Mouse (Mus musculus) hindbrain, embryonic 13.5 days (tissue): ENCODE results near the gene Zfp626. TPM values are rescaled to one million over a fixed set of nuclear protein-coding genes. Genes with fewer than 3 reads are reported as not detected.
A peak's percentile ranks its signal among the peaks of the same experiment; 100 is the strongest.
"Not testable (repeated sequence)": the region's sequence is repeated elsewhere in the genome, so short reads cannot be mapped to it uniquely, and the experiment has no call there.

Experiments used
- ATAC-seq: fragments of 200-750 bp; cut with Nextera tagmentation; 2 replicates; pipeline ENCODE4 v1.8.0; 2017; ENCODE audit warnings: moderate TSS enrichment; ENCODE audit not compliant: low FRiP score
- H3K27ac ChIP-seq: fragments of 300-500 bp; sonication (generic); 2 replicates; pipeline ENCODE4 v1.5.1; 2015; ENCODE audit warnings: inconsistent platforms, mild to moderate bottlenecking, moderate library complexity
- H3K27me3 ChIP-seq: fragments of 300-500 bp; sonication (generic); 2 replicates; pipeline ENCODE4 v1.6.1; 2015; ENCODE audit warnings: mild to moderate bottlenecking, inconsistent platforms
- H3K36me3 ChIP-seq: fragments of 300-500 bp; sonication (generic); 2 replicates; pipeline ENCODE4 v1.6.1; 2015; ENCODE audit warnings: mild to moderate bottlenecking, inconsistent platforms
- H3K4me1 ChIP-seq: fragments of 300-500 bp; sonication (generic); replicated peaks from 2 replicates; pipeline ENCODE4 v1.6.1; 2015; ENCODE audit warnings: inconsistent platforms
- H3K4me2 ChIP-seq: fragments of 300-500 bp; sonication (generic); 2 replicates; pipeline ENCODE4 v1.6.1; 2015; ENCODE audit warnings: inconsistent platforms, mild to moderate bottlenecking, moderate library complexity
- H3K4me3 ChIP-seq: fragments of 300-500 bp; sonication (generic); 2 replicates; pipeline ENCODE4 v1.5.1; 2015; ENCODE audit warnings: mild to moderate bottlenecking, inconsistent platforms
- H3K9ac ChIP-seq: fragments of 300-500 bp; sonication (generic); 2 replicates; pipeline ENCODE4 v1.6.1; 2015; ENCODE audit warnings: mild to moderate bottlenecking, inconsistent platforms
- H3K9me3 ChIP-seq: fragments of 300-500 bp; sonication (generic); 2 replicates; pipeline ENCODE4 v1.6.1; 2016; ENCODE audit warnings: inconsistent platforms
- WGBS: fragments of 180-500 bp; shearing (Covaris S2); methylation state at CpG from one replicate; pipeline ENCODE4 v1.1.7; 2015; 5-methylcytosine and 5-hydroxymethylcytosine counted together
- polyA plus RNA-seq: library from polyadenylated mRNA; unstranded; fragments of >200 nt; fragmentation: Nextera tagmentation; extraction: Ambion mirVana; gene quantifications from 2 replicates; pipeline ENCODE4 v1.2.1, GENCODE M21; 2015

The Zfp626 gene
- polyA plus RNA-seq, 1 experiment from 2014 or later, result 2.3 TPM

DNA sequence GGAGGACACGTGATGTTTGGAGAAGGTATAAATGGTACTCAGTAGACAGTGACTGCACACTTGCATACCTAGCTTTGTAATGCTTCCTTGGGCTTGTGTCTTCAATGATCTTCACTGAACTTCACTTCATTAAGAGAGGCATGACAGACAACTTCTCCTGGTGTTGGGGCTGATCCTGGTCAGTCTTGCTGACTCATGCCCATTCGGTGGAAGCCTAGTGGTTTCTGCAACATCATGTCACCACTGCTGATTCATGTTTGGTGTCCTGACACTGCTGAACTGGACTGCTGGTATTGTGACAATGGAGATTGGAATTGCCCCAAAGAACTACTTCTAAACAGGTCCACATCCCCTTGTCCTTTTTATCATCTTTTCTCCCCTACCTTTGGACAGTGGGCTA is 27.1 kb downstream of the Zfp626 start:
- H3K27me3 ChIP-seq, result peaks cover 8% of the 10 kb centered on the region
- H3K9me3 ChIP-seq, result no peaks in the 10 kb centered on the region
- no peak for ATAC-seq
- no peak overlapping the region for H3K9ac ChIP-seq
- WGBS, result 91% methylated on average over 2 of the region's 2 CpGs
- H3K4me3 ChIP-seq, result no peak overlapping the region
- peaks cover 5% of the 10 kb centered on the region for H3K4me1 ChIP-seq
- H3K27ac ChIP-seq, result no peak overlapping the region
- H3K36me3 ChIP-seq, result no peaks in the 10 kb centered on the region
- H3K4me2 ChIP-seq, result no peak overlapping the region

DNA sequence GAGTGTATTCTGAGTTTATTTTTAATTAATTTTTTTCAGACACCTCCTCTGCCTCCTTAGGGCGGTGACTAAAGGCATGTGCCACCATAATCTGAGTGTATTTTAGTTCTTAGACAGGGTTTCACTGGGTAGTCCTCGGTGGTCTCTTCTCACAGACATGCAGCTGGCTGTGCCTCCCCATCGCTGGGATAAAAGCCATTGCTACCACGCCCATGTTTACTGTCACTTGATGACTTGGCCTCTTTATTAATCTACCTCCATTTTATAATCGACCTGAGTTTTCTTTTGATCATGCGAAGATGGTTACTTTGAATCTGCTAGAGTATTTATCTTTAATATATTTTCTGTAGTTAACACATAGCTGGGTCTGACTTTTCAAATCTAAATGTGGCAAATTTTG is 30.9 kb downstream of the Zfp626 start:
- H3K4me1 ChIP-seq, result peaks cover 19% of the 10 kb centered on the region
- H3K9me3 ChIP-seq, result no peaks in the 10 kb centered on the region
- H3K27me3 ChIP-seq, result no peaks in the 10 kb centered on the region
- peak overlapping the region; percentile 75 for H3K9ac ChIP-seq
- peak overlapping the region; percentile 50 for H3K4me3 ChIP-seq
- peak overlapping the region; percentile 70 for H3K4me2 ChIP-seq
- H3K27ac ChIP-seq, result peak overlapping the region; percentile 90
- 27% methylated on average over 6 of the region's 6 CpGs for WGBS
- H3K36me3 ChIP-seq, result no peaks in the 10 kb centered on the region
- ATAC-seq, result peak; percentile 46; the same call in 1 of the 2 replicates

DNA sequence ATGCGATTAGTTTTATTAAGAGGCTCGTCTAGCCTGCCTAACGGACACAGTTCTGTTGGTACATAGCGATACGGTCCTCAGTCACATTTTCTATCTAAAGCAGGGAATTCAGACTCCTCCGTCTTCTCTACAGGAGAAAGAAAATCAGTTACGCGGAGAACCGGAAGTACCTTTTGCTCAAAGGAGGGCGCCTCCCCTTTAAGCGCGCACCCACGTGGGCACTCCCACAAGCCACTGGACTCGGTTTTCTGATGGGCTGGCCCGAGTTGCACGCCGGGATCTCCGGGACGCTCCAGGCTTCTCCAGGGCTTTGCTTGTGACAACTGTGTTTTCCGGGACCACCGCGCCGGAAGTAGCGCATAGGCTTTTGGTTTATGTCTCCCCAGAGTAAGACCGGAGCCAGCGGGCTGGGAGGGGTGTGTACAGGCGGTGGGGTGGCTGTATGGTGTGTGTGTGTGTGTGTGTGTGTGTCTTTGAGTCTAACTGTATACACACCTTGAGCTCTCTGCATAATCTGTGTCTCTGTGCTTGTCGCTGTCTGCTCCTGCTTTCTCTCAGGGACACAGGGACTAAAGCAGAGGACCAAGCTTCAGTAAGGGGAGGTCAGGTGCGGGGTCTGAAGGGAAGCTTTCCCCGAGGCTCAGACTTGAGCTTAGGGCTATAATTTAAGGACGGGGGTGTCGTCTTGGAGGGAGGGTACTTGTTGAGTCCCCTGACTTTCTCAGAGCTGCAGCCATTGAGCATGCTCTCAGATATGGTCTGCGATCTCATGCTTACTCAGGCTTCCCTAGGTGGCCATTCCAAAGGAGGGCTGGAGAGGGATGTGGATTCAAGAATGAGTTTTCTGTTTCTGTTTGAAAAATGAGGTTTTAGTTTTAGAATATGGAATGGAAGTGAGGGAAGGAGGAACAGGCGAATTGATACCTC is 31.6 kb downstream of the Zfp626 start, which contains the start of gene Zfp59:
Zfp59 (plus strand) TSS at position 285 of the 927 bp plus-strand sequence.
- Histone ChIP-seq H3K9ac (peak within 1 kb of the TSS; percentile 75), H3K27me3 (no peaks in the 10 kb centered on the region), H3K36me3 (no peaks in the 10 kb centered on the region), H3K4me2 (peak within 1 kb of the TSS; percentile 70), H3K4me1 (peaks cover 19% of the 10 kb centered on the region), H3K27ac (peak within 1 kb of the TSS; percentile 90), H3K4me3 (peak within 1 kb of the TSS; percentile 50), H3K9me3 (no peaks in the 10 kb centered on the region)
- 3% methylated on average over 34 of the region's 34 CpGs for WGBS
- peak; percentile 98 for ATAC-seq

DNA sequence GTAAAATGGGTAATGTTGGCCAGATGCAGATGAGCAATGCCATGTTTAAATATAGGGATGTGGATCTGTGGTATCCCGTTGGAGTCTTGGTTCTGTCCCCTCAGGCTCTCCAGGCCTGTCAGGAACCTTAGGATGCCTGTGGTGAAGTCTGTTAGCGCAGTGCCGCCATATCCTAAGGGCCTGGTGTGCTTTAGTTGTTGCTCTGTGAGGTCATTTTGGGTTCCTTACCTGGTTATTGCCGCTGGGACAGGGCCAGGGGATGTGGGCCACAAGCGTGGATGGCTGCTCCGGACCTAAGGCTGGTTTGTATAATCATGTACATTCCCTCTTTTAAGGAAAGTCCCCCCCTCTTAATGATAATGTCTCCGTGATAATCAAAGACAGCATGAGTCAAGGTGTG is 32.6 kb downstream of the Zfp626 start:
- no peaks in the 10 kb centered on the region for H3K9me3 ChIP-seq

DNA sequence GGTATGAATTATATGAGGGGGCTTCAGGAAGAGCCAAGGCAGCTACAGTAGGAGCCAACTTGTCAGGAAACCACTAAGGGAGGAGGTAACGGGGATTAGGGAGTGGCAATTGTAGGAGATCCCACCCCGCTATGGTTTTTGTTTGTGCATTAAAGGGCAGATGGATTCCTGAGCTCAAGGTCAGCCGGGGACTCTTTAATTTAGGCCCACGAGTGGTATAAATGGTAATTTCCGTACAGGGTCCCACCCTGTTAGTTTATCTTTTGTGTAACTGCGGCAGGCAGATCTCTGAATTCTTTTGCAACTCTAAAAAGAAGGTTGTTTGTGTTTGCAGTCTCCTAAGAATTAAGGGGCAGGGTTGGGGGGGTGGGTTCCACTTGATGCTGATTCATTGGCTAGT is 33.1 kb downstream of the Zfp626 start:
- H3K9ac ChIP-seq, result no peak overlapping the region
- no peaks in the 10 kb centered on the region for H3K27me3 ChIP-seq
- peaks cover 9% of the 10 kb centered on the region for H3K36me3 ChIP-seq
- H3K4me3 ChIP-seq, result no peak overlapping the region
- ATAC-seq, result no peak
- no peak overlapping the region for H3K27ac ChIP-seq
- H3K9me3 ChIP-seq, result no peaks in the 10 kb centered on the region
- 86% methylated on average over 6 of the region's 6 CpGs for WGBS
- no peak overlapping the region for H3K4me2 ChIP-seq
- peaks cover 19% of the 10 kb centered on the region for H3K4me1 ChIP-seq

More for the DNA sequence above, 32.6 kb downstream of the Zfp626 start:
- Histone ChIP-seq H3K4me1 (peaks cover 19% of the 10 kb centered on the region), H3K4me3 (peak overlapping the region; percentile 50), H3K36me3 (peaks cover 4% of the 10 kb centered on the region), H3K4me2 (peak overlapping the region; percentile 70), H3K27ac (no peak overlapping the region), H3K27me3 (no peaks in the 10 kb centered on the region), H3K9ac (peak overlapping the region; percentile 75; the same call in 1 of the 2 replicates)
- no peak for ATAC-seq
- 99% methylated on average over 7 of the region's 7 CpGs for WGBS

DNA sequence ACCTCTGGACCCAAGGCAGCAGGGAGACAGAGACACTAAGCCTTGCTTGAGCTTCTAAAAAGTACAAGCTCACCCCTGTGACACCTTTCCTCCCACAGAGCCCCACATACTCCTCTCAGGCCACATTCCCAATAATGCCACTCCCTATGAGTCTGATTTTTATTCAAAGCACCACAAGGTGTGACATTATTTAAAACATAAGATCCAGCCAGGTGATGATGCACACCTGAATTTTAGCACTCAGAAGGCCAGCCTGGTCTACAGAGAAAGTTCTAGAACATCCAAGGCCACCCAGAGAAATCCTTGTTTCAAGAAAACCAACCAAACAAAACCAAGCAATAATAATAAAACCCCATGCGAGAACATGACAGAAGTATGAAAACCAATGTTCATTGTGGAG is 50.2 kb downstream of the Zfp626 start, which contains the start of gene Zfp607a:
Zfp607a (plus strand) TSS at position 301 of the 400 bp plus-strand sequence.
- H3K9ac ChIP-seq, result no peak within 1 kb of the TSS
- H3K27ac ChIP-seq, result no peak within 1 kb of the TSS
- H3K4me3 ChIP-seq, result no peak within 1 kb of the TSS
- H3K27me3 ChIP-seq, result no peaks in the 10 kb centered on the region
- no peaks in the 10 kb centered on the region for H3K9me3 ChIP-seq
- peaks cover 14% of the 10 kb centered on the region for H3K4me1 ChIP-seq
- peaks cover 43% of the 10 kb centered on the region for H3K36me3 ChIP-seq
- no peak for ATAC-seq
- H3K4me2 ChIP-seq, result no peak within 1 kb of the TSS
- WGBS, result 95% methylated on average over 1 of the region's 1 CpGs

DNA sequence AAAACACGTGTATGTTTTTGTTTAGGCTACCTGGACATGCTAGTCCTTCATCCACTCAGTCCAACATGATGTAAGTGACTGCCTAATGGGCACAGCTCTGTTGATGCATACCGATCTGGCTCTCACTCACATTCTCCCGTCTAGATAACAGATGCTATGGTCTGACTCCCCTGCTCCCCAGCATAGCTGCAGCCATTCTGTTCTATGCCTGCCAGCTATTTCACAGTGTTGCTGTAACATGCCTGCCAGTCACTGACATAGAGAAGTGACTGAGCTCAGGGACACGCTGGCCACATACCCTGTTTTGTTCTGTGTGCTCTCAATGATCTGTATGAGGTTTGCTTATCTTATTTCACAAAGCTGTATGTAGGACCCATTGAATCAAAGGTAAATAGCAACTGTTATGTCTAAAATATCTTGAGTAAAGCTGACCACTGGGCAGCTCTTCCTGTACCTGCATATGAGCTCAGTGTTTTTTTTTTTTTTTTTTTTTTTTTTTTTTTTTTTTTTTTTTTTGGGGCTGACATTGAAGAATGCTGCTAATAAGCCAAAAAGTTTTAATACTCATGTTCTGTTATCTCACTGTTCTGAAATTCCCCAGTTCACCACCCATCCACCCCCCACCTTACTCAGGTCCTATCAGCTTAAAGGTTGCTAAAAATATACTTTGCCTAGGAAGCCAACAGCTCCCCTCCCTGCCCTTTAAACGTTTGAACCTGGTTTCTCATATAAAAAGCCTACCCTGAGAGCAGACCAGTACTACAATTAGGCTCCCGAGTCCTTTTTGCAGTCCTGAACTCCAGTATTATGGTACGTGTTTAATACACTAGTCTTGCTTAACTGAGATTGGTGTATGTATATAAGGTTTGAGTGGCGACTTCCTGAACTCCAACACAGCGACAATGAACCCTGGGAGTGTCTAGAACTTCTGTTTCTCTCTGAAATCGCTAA is 52.6 kb downstream of the Zfp626 start:
- whole genome bisulfite sequencing, result 32% methylated on average over 10 of the region's 10 CpGs
- H3K27ac ChIP-seq, result no peak overlapping the region

DNA sequence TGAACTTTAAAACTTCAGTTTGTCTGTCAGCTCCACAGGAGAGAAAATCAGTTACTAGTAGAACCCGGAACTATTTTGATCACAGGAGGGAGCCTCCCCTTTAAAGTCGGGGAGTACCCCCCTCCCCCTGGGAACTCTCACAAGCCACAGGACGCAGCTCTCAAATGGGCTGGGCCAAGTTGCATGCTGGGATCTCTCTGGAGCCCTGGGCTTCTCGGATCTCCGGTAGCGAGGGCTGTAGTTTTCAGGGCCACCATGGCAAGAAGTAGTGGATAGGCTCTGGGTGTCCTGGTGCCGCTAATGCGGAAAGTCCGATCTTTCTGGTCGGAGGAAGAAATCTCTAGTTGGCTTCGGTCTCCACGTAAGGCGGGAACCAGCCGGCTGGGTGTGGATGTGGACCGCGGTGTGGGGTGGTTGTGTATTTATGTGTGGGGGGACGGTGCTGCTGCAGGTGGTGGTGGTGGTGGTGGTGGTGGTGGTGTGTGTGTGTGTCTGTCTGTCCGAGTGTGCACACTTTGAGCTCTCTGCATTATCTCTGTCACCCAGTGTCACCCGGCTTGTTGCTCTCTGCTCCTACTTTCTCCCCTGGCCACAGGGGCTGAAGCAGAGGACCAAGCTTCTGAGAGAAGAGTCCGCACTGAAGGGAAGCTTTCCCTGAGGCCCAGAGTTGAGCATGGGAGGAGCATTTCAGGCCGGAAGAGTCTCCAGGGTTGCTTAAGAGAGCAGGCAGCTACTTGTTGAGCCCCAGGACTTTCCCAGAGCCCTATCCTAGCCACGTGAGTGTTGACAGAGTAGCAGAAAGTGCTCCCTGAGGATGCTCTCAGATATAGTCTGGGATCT is 53.6 kb downstream of the Zfp626 start:
- peak; percentile 75 for ATAC-seq

More for the DNA sequence above, 52.6 kb downstream of the Zfp626 start:
- H3K36me3 ChIP-seq, result peaks cover 33% of the 10 kb centered on the region
- no peaks in the 10 kb centered on the region for H3K27me3 ChIP-seq
- peak overlapping the region; percentile 73 for H3K9ac ChIP-seq
- peaks cover 14% of the 10 kb centered on the region for H3K4me1 ChIP-seq
- peak overlapping the region; percentile 51 for H3K4me3 ChIP-seq
- peak overlapping the region; percentile 66 for H3K4me2 ChIP-seq
- no peak for ATAC-seq
- no peaks in the 10 kb centered on the region for H3K9me3 ChIP-seq

DNA sequence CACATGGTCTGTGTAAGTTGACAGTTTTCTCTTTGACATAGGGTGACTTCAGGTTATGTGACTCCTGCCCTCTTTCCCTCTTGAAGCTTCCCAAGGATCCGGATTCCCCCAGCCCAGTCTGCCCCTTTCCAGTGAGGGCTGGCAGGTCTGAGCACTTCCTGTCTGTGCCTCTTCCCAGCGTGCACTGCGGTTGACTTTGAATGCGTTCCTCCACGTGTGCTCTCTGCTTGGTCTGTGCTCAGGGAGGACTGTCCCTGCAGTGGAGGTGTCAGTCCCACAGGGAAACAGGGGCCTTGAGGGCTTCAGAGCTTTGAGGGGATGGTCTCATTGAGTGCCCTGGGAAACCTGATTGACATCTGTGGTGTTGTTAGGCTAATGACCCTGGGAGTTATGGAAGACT is 55.6 kb downstream of the Zfp626 start:
- WGBS, result 79% methylated on average over 5 of the region's 5 CpGs
- not testable (repeated sequence) for H3K9me3 ChIP-seq, ATAC-seq, H3K4me3 ChIP-seq, H3K9ac ChIP-seq, H3K4me2 ChIP-seq, H3K27ac ChIP-seq, H3K27me3 ChIP-seq
- H3K36me3 ChIP-seq, result peaks cover 24% of the 10 kb centered on the region
- peaks cover 14% of the 10 kb centered on the region for H3K4me1 ChIP-seq

More for the DNA sequence above, 53.6 kb downstream of the Zfp626 start:
- Histone ChIP-seq H3K27me3 (no peaks in the 10 kb centered on the region), H3K4me2 (peak overlapping the region; percentile 66), H3K4me3 (peak overlapping the region; percentile 51), H3K9ac (peak overlapping the region; percentile 73), H3K4me1 (peaks cover 14% of the 10 kb centered on the region), H3K36me3 (peaks cover 27% of the 10 kb centered on the region), H3K9me3 (no peaks in the 10 kb centered on the region), H3K27ac (peak overlapping the region; percentile 48; the same call in 1 of the 2 replicates)
- under 1% methylated on average over 22 of the region's 22 CpGs for WGBS
